Comparison of ENCODE assay signal across 11 mouse cellular contexts in genomic region chr7:79710831-79711230, GRCm38 (mm10). TPM values are rescaled to one million over a fixed set of nuclear protein-coding genes. Genes with fewer than 3 reads are reported as not detected.
DNase-seq lines count a peak whose midpoint lies in the region; ATAC-seq lines count a peak whose summit lies in the region.
"Had no signal": no experiment of that assay in that cellular context is flagged by ENCODE, and none has a peak within 500 bp of the region (broad histone marks: within the 10 kb centered on the region; RNA-seq: fewer than 3 reads in every experiment).

No protein-coding gene starts in this region.

- H3K27me3 ChIP-seq in heart, embryonic 10.5 days (ENCODE audit: insufficient read depth, poor library complexity, severe bottlenecking), result peaks cover 40% of the 10 kb centered on the region
- H3K27me3 ChIP-seq in hindbrain, embryonic 16.5 days (replicated peaks; ENCODE audit: control insufficient read depth, insufficient read depth, low read length), result 0 out of 2 replicates have a peak, but pooled peaks cover 2% of the 10 kb centered on the region

- H3K36me3 ChIP-seq in heart, embryonic 10.5 days, result peaks cover 31% of the 10 kb centered on the region
- no peaks in the 10 kb centered on the region for H3K36me3 ChIP-seq in hindbrain, embryonic 16.5 days (ENCODE audit: control insufficient read depth, insufficient read depth, low read length)
- H3K36me3 ChIP-seq: liver, embryonic 15.5 days had no signal

- H3K27ac ChIP-seq in heart, embryonic 10.5 days, result peak overlapping the region; percentile 67; the same call in 1 of the 2 replicates
- peak overlapping the region; percentile 48 for H3K27ac ChIP-seq in hindbrain, embryonic 16.5 days (ENCODE audit: low read depth, low read length)
- H3K27ac ChIP-seq: liver, embryonic 15.5 days had no signal

- no peak; the same call in 1 of the 2 replicates for ATAC-seq in hindbrain, embryonic 16.5 days

- H3K4me1 ChIP-seq in heart, embryonic 10.5 days, result peaks cover 25% of the 10 kb centered on the region
- H3K4me1 ChIP-seq in hindbrain, embryonic 16.5 days (ENCODE audit: control insufficient read depth, insufficient read depth, low read depth, low read length), result peaks cover 15% of the 10 kb centered on the region; the same call in 1 of the 2 replicates

- H3K9ac ChIP-seq in hindbrain, embryonic 16.5 days (ENCODE audit: low read depth, low read length), result peak overlapping the region; percentile 53
- H3K9ac ChIP-seq: liver, embryonic 15.5 days had no signal

- WGBS in heart, embryonic 10.5 days, result 25% methylated on average over 17 of the region's 17 CpGs
- 21% methylated on average over 17 of the region's 17 CpGs for whole genome bisulfite sequencing in hindbrain, embryonic 16.5 days

- intact Hi-C loops in heart, postnatal 25 days (cut with DNase I), result no loop called here

- DNase-seq in heart, embryonic 10.5 days (ENCODE audit: low spot score), result no peak
- DNase-seq in heart, postnatal 25 days (ENCODE audit: low spot score), result no peak
- peak; percentile 20 for DNase-seq in retina, embryonic 14.5 days (ENCODE audit: low spot score)
- no peak for DNase-seq in retina, postnatal 1 day
- DNase-seq in urinary bladder, postnatal 4 days (ENCODE audit: low spot score in 2 of 2), result no peak
- DNase-seq in gastrocnemius, postnatal 10 days, result no peak
- no peak for DNase-seq in T-cell, adult 2 months (ENCODE audit: low spot score)
- DNase-seq: kidney, adult 11 months; thymus, adult 2 months had no signal

- H3K9me3 ChIP-seq in heart, embryonic 10.5 days, result no peaks in the 10 kb centered on the region
- H3K9me3 ChIP-seq in hindbrain, embryonic 16.5 days (ENCODE audit: control insufficient read depth, low read length), result no peaks in the 10 kb centered on the region
- H3K9me3 ChIP-seq: liver, embryonic 15.5 days had no signal

- H3K4me3 ChIP-seq in heart, embryonic 10.5 days, result peak overlapping the region; percentile 65
- peak overlapping the region; percentile 53 for H3K4me3 ChIP-seq in hindbrain, embryonic 16.5 days (ENCODE audit: low read length)

- H3K4me2 ChIP-seq in hindbrain, embryonic 16.5 days (ENCODE audit: low read length), result peak overlapping the region; percentile 61

RNA-seq across cellular contexts. Expression of gene Kif7, which starts 4.7 kb away (rescaled TPM):
- polyA plus RNA-seq in heart, embryonic 10.5 days (2016; fragmentation: Nextera tagmentation; extraction: Ambion mirVana), result 3.8 and 5.2 TPM in 2 replicates
- total RNA-seq in heart, postnatal 25 days (2021), result 1 to 10 TPM; 1.7 to 1.8 TPM
- 1.6 and 1.7 TPM in 2 replicates for polyA plus RNA-seq in hindbrain, embryonic 16.5 days (2015; fragmentation: Nextera tagmentation; extraction: Ambion mirVana)
- 1 to 10 TPM; 2.7 to 3.6 TPM for total RNA-seq in gastrocnemius, postnatal 10 days (2021)

RNA-seq across cellular contexts. Expression of gene Plin1, which starts 21.9 kb away (rescaled TPM):
- polyA plus RNA-seq in heart, embryonic 10.5 days (2016; fragmentation: Nextera tagmentation; extraction: Ambion mirVana), result not detected in 2 replicates
- 10 to 100 TPM in 1 of 2 experiments, 1 to 10 TPM in 1; 5.2 to 10.6 TPM for total RNA-seq in heart, postnatal 25 days (2021)
- polyA plus RNA-seq in hindbrain, embryonic 16.5 days (2015; fragmentation: Nextera tagmentation; extraction: Ambion mirVana), result 0.19 and 0.46 TPM in 2 replicates
- total RNA-seq in gastrocnemius, postnatal 10 days (2021), result 10 to 100 TPM; 13.8 to 14.5 TPM
- polyA plus RNA-seq: liver, embryonic 15.5 days had no signal

RNA-seq across cellular contexts. Expression of gene Pex11a, which starts 32.1 kb away (rescaled TPM):
- 5.7 and 8.8 TPM in 2 replicates for polyA plus RNA-seq in heart, embryonic 10.5 days (2016; fragmentation: Nextera tagmentation; extraction: Ambion mirVana)
- 10 to 100 TPM; 13.2 to 15.2 TPM for total RNA-seq in heart, postnatal 25 days (2021)
- polyA plus RNA-seq in hindbrain, embryonic 16.5 days (2015; fragmentation: Nextera tagmentation; extraction: Ambion mirVana), result 13.2 and 13.6 TPM in 2 replicates
- 1 to 10 TPM; 3.9 to 4.2 TPM for total RNA-seq in gastrocnemius, postnatal 10 days (2021)

RNA-seq across cellular contexts. Expression of gene Wdr93, which starts 32.1 kb away (rescaled TPM):
- 4.7 and 10.0 TPM in 2 replicates for polyA plus RNA-seq in heart, embryonic 10.5 days (2016; fragmentation: Nextera tagmentation; extraction: Ambion mirVana)
- under 1 TPM in 1 of 2 experiments, not detected in 1; 0.21 TPM for total RNA-seq in heart, postnatal 25 days (2021)
- 0.51 and 0.52 TPM in 2 replicates for polyA plus RNA-seq in hindbrain, embryonic 16.5 days (2015; fragmentation: Nextera tagmentation; extraction: Ambion mirVana)
- total RNA-seq in gastrocnemius, postnatal 10 days (2021), result under 1 TPM in 1 of 2 experiments, not detected in 1; 0.11 TPM

RNA-seq across cellular contexts. Expression of gene Ticrr, which starts 50.8 kb away (rescaled TPM):
- 9.2 and 15.5 TPM in 2 replicates for polyA plus RNA-seq in heart, embryonic 10.5 days (2016; fragmentation: Nextera tagmentation; extraction: Ambion mirVana)
- under 1 TPM; 0.13 to 0.22 TPM for total RNA-seq in heart, postnatal 25 days (2021)
- 1.8 and 2.1 TPM in 2 replicates for polyA plus RNA-seq in hindbrain, embryonic 16.5 days (2015; fragmentation: Nextera tagmentation; extraction: Ambion mirVana)
- total RNA-seq in gastrocnemius, postnatal 10 days (2021), result 1 to 10 TPM; 1.3 to 2.1 TPM
